Mouse (Mus musculus) forebrain, embryonic 11.5 days (tissue): ENCODE measurements around the gene Serinc3. TPM values are rescaled to one million over a fixed set of nuclear protein-coding genes. Genes with fewer than 3 reads are reported as not detected.

ENCODE experiments used
- ATAC-seq: fragments of 200-750 bp; cut with Nextera tagmentation; replicated peaks from 2 replicates; pipeline ENCODE4 v1.8.0; 2017; ENCODE audit warnings: moderate TSS enrichment; ENCODE audit not compliant: low FRiP score
- DNase-seq: peaks from one replicate; pipeline ENCODE4 v3.0.0-alpha.2; 2017; ENCODE audit warnings: low spot score
- H3K27ac ChIP-seq: fragments of 300-500 bp; sonication (generic); 2 replicates; pipeline ENCODE4 v1.5.1; 2014; ENCODE audit warnings: low read depth, low read length
- H3K27me3 ChIP-seq: fragments of 300-500 bp; sonication (generic); 2 replicates; pipeline ENCODE4 v1.6.1; 2014; ENCODE audit warnings: mild to moderate bottlenecking, low read length, mixed read lengths; ENCODE audit not compliant: control insufficient read depth, insufficient read depth
- H3K36me3 ChIP-seq: fragments of 300-500 bp; sonication (generic); 2 replicates; pipeline ENCODE4 v1.6.1; 2014; ENCODE audit warnings: mild to moderate bottlenecking, low read length, moderate library complexity, mixed read lengths; ENCODE audit not compliant: control insufficient read depth, insufficient read depth
- H3K4me1 ChIP-seq: fragments of 300-500 bp; sonication (generic); replicated peaks from 2 replicates; pipeline ENCODE4 v1.6.1; 2014; ENCODE audit warnings: low read length, mixed read lengths; ENCODE audit not compliant: control insufficient read depth, insufficient read depth
- H3K4me2 ChIP-seq: fragments of 300-500 bp; sonication (generic); 2 replicates; pipeline ENCODE4 v1.6.1; 2014; ENCODE audit warnings: low read depth, mild to moderate bottlenecking, low read length, moderate library complexity, mixed read lengths; ENCODE audit not compliant: severe bottlenecking
- H3K4me3 ChIP-seq: fragments of 300-500 bp; sonication (generic); 2 replicates; pipeline ENCODE4 v1.5.1; 2014; ENCODE audit warnings: low read depth, low read length
- H3K9ac ChIP-seq: fragments of 300-500 bp; sonication (generic); 2 replicates; pipeline ENCODE4 v1.6.1; 2014; ENCODE audit warnings: low read length
- H3K9me3 ChIP-seq: fragments of 300-500 bp; sonication (generic); 2 replicates; pipeline ENCODE4 v1.6.1; 2016; ENCODE audit warnings: low read length, mixed read lengths; ENCODE audit not compliant: control insufficient read depth
- WGBS: fragments of 180-500 bp; shearing (Covaris S2); extraction: QIAGEN DNeasy Blood & Tissue Kit; methylation state at CpG from one replicate; pipeline ENCODE4 v1.1.7; 2014; 5-methylcytosine and 5-hydroxymethylcytosine counted together
- polyA plus RNA-seq: library from polyadenylated mRNA; unstranded; fragments of >200 nt; fragmentation: Nextera tagmentation; extraction: Ambion mirVana; gene quantifications from 2 replicates; pipeline ENCODE4 v1.2.1, GENCODE M21; 2014

Gene Serinc3
- polyA plus RNA-seq, 1 experiment from 2014 or later, result 30.7 TPM

GRCm38 (mm10) chr2:163601066-163601465 lies 43.9 kb downstream of the Serinc3 start:
- H3K4me2 ChIP-seq, result no peak overlapping the region
- peaks cover 7% of the 10 kb centered on the region; the same call in 1 of the 2 replicates for H3K4me1 ChIP-seq
- H3K27ac ChIP-seq, result no peak overlapping the region
- no peaks in the 10 kb centered on the region for H3K36me3 ChIP-seq
- WGBS, result 89% methylated on average over 7 of the region's 7 CpGs
- no peak overlapping the region for H3K4me3 ChIP-seq
- no peak for DNase-seq
- no peaks in the 10 kb centered on the region for H3K9me3 ChIP-seq
- no peak overlapping the region for H3K9ac ChIP-seq
- no peak for ATAC-seq
- no peaks in the 10 kb centered on the region for H3K27me3 ChIP-seq

GRCm38 (mm10) chr2:163599226-163599625 lies 45.7 kb downstream of the Serinc3 start:
- no peaks in the 10 kb centered on the region for H3K9me3 ChIP-seq
- no peak overlapping the region for H3K4me3 ChIP-seq
- DNase-seq, result peak; percentile 78
- no peak overlapping the region for H3K4me2 ChIP-seq
- peaks cover 7% of the 10 kb centered on the region; the same call in 1 of the 2 replicates for H3K4me1 ChIP-seq
- no peaks in the 10 kb centered on the region for H3K36me3 ChIP-seq
- H3K9ac ChIP-seq, result no peak overlapping the region
- H3K27ac ChIP-seq, result no peak overlapping the region
- ATAC-seq, result no peak
- 4% methylated on average over 1 of the region's 1 CpGs for WGBS
- no peaks in the 10 kb centered on the region for H3K27me3 ChIP-seq

GRCm38 (mm10) chr2:163597661-163598060 lies 47.3 kb downstream of the Serinc3 start:
- no peak for DNase-seq
- Histone ChIP-seq H3K27ac (no peak overlapping the region), H3K9me3 (no peaks in the 10 kb centered on the region), H3K9ac (no peak overlapping the region), H3K4me1 (peaks cover 2% of the 10 kb centered on the region; the same call in 1 of the 2 replicates), H3K36me3 (no peaks in the 10 kb centered on the region), H3K4me3 (no peak overlapping the region), H3K4me2 (no peak overlapping the region), H3K27me3 (no peaks in the 10 kb centered on the region)
- 59% methylated on average over 4 of the region's 4 CpGs for WGBS
- ATAC-seq, result no peak

GRCm38 (mm10) chr2:163596873-163597155 lies 48.1 kb downstream of the Serinc3 start:
- H3K9ac ChIP-seq, result no peak overlapping the region
- 80% methylated on average over 3 of the region's 3 CpGs for WGBS
- no peak for DNase-seq
- H3K27ac ChIP-seq, result no peak overlapping the region
- H3K4me2 ChIP-seq, result no peak overlapping the region
- no peak for ATAC-seq
- no peak overlapping the region for H3K4me3 ChIP-seq
- H3K36me3 ChIP-seq, result no peaks in the 10 kb centered on the region
- H3K9me3 ChIP-seq, result no peaks in the 10 kb centered on the region
- H3K4me1 ChIP-seq, result no peaks in the 10 kb centered on the region
- no peaks in the 10 kb centered on the region for H3K27me3 ChIP-seq

- no peak overlapping the region for H3K27ac ChIP-seq
- no peak overlapping the region for H3K4me3 ChIP-seq
- ATAC-seq (no peak), DNase-seq (no peak)
- no peaks in the 10 kb centered on the region for H3K4me1 ChIP-seq
- H3K36me3 ChIP-seq, result no peaks in the 10 kb centered on the region
- H3K27me3 ChIP-seq, result no peaks in the 10 kb centered on the region
- 82% methylated on average over 13 of the region's 13 CpGs for WGBS
- no peak overlapping the region for H3K4me2 ChIP-seq
- no peak overlapping the region for H3K9ac ChIP-seq
- no peaks in the 10 kb centered on the region for H3K9me3 ChIP-seq
These were observed 48.7 kb downstream of the Serinc3 start for GRCm38 (mm10) chr2:163596057-163596872.

GRCm38 (mm10) chr2:163595119-163595518 lies 49.8 kb downstream of the Serinc3 start:
- WGBS, result 24% methylated on average over 2 of the region's 2 CpGs
- ATAC-seq (no peak), DNase-seq (no peak)
- no peaks in the 10 kb centered on the region for H3K27me3 ChIP-seq
- H3K36me3 ChIP-seq, result no peaks in the 10 kb centered on the region
- no peak overlapping the region for H3K4me2 ChIP-seq
- no peaks in the 10 kb centered on the region for H3K9me3 ChIP-seq
- no peak overlapping the region for H3K9ac ChIP-seq
- no peaks in the 10 kb centered on the region for H3K4me1 ChIP-seq
- H3K4me3 ChIP-seq, result no peak overlapping the region
- no peak overlapping the region for H3K27ac ChIP-seq

GRCm38 (mm10) chr2:163593636-163594282 lies 51.2 kb downstream of the Serinc3 start:
- DNase-seq, result no peak
- H3K27me3 ChIP-seq, result no peaks in the 10 kb centered on the region
- H3K4me1 ChIP-seq, result no peaks in the 10 kb centered on the region
- no peak overlapping the region for H3K4me3 ChIP-seq
- H3K27ac ChIP-seq, result no peak overlapping the region
- 89% methylated on average over 10 of the region's 10 CpGs for WGBS
- H3K9ac ChIP-seq, result no peak overlapping the region
- no peak for ATAC-seq
- no peaks in the 10 kb centered on the region for H3K9me3 ChIP-seq
- no peak overlapping the region for H3K4me2 ChIP-seq
- no peaks in the 10 kb centered on the region for H3K36me3 ChIP-seq

- H3K36me3 ChIP-seq, result no peaks in the 10 kb centered on the region
- 77% methylated on average over 1 of the region's 1 CpGs for WGBS
- ATAC-seq (no peak), DNase-seq (no peak)
- no peak overlapping the region for H3K27ac ChIP-seq
- no peaks in the 10 kb centered on the region for H3K27me3 ChIP-seq
- H3K9ac ChIP-seq, result no peak overlapping the region
- no peak overlapping the region for H3K4me3 ChIP-seq
- H3K4me2 ChIP-seq, result no peak overlapping the region
- H3K9me3 ChIP-seq, result no peaks in the 10 kb centered on the region
- no peaks in the 10 kb centered on the region for H3K4me1 ChIP-seq
These were observed 52.8 kb downstream of the Serinc3 start for GRCm38 (mm10) chr2:163592084-163592483.

GRCm38 (mm10) chr2:163590996-163591395 lies 53.9 kb downstream of the Serinc3 start:
- H3K4me3 ChIP-seq, result no peak overlapping the region
- no peak for ATAC-seq

More at GRCm38 (mm10) chr2:163590996-163591395, 53.9 kb downstream of the Serinc3 start:
- DNase-seq, result no peak
- H3K4me1 ChIP-seq, result no peaks in the 10 kb centered on the region
- no peaks in the 10 kb centered on the region for H3K9me3 ChIP-seq
- H3K27ac ChIP-seq, result no peak overlapping the region
- H3K9ac ChIP-seq, result no peak overlapping the region
- H3K27me3 ChIP-seq, result no peaks in the 10 kb centered on the region
- no peaks in the 10 kb centered on the region for H3K36me3 ChIP-seq
- 85% methylated on average over 5 of the region's 5 CpGs for WGBS
- no peak overlapping the region for H3K4me2 ChIP-seq
